Mouse (Mus musculus): ENCODE measurements at regions not wholly inside any gene's neighbourhood (a gene's known extent, or its start where the extent isn't known, plus 50 kb on each side); places are given as distances from the start of the nearest gene placed in this dataset.
A peak's percentile ranks its signal among the peaks of the same experiment; 100 is the strongest.

- peak in 1 of 2 experiments; percentile 28 for DNase-seq
Observed at GRCm38 (mm10) chr6:8831204-8831603, 52.9 kb upstream of the Ica1 start.

GRCm38 (mm10) chr6:8832924-8833323, 54.6 kb upstream of the Ica1 start:
- DNase-seq: no peak

GRCm38 (mm10) chr6:8853657-8854056, 75.4 kb upstream of the Ica1 start:
- no peak for DNase-seq

DNA sequence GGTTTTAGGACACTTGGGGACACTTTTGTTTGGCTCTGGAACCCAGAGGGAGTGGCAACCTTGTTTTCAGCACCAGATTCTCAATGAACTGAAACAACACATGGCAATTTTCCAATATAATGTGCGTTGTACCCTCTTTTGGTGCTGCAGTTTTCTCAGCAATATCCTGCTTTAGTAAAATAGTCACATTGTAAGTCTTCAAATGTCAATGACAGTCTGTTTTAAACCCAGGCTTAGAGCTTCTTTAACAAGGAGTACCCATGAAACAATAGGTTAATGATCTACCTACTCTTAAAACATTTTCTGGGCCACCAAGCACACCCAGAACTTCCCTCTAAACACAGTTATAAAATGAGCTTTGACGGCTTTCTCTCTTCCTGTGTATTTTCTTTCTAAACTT, 82.3 kb upstream of the Ica1 start:
- no peak for DNase-seq

- DNase-seq: no peak
Observed at GRCm38 (mm10) chr6:8863843-8864620, 84.2 kb upstream of the Nxph1 start.

GRCm38 (mm10) chr6:8877373-8878070, 70.7 kb upstream of the Nxph1 start:
- no peak for DNase-seq

- DNase-seq: peak in 1 of 2 experiments; percentile 10
Observed at GRCm38 (mm10) chr6:8893665-8894064, 54.6 kb upstream of the Nxph1 start.

GRCm38 (mm10) chr6:8896097-8896496, 52.1 kb upstream of the Nxph1 start:
- DNase-seq: no peak

DNA sequence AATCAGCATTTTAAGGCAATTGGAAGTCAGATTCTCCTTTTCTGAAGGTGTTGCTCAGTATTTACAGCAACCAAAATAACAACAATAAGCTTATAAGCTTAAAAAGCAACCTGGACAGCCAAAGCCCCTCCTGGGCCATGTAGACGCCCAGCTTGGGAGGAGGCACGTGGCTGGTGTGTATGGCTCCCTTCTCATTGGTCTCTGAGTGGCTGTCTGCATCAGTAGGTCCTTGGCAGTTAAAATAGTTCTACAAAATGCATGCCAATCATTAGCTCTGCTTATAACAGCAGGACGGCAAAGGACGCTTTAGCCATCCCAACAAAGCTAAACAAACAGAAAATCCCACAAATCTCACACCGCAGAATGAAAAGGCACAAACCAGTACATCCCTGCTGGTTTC, 51.4 kb upstream of the Nxph1 start:
- no peak for DNase-seq

DNA sequence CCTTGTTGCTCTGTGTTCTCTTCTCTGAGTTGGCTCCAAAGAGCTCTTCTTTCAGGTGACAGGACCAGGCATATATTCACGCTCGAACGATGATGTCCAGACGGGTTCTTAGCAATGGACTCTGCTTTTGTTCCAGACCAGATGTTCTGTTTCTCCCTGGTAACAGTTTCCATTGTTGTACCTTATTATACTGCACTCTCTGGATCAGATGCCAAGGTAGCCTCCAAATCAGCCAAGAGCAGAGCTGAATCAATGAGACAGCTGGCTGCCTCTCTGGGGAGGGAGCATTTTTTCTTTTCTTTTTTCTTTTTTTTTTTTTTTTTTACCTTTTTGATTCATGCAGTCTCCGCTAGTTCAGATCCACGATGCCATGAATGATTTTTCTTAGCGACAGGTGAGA, 50.9 kb upstream of the Nxph1 start:
- DNase-seq: no peak

GRCm38 (mm10) chr6:8898268-8898667, 50.0 kb upstream of the Nxph1 start:
- DNase-seq: no peak
